Mouse (Mus musculus): ENCODE measurements around the gene Osbpl11. TPM values are rescaled to one million over a fixed set of nuclear protein-coding genes. Genes with fewer than 3 reads are reported as not detected.
A peak's percentile ranks its signal among the peaks of the same experiment; 100 is the strongest.

Gene Osbpl11
- polyA plus RNA-seq, 1 experiment, result 5.6 TPM

DNA sequence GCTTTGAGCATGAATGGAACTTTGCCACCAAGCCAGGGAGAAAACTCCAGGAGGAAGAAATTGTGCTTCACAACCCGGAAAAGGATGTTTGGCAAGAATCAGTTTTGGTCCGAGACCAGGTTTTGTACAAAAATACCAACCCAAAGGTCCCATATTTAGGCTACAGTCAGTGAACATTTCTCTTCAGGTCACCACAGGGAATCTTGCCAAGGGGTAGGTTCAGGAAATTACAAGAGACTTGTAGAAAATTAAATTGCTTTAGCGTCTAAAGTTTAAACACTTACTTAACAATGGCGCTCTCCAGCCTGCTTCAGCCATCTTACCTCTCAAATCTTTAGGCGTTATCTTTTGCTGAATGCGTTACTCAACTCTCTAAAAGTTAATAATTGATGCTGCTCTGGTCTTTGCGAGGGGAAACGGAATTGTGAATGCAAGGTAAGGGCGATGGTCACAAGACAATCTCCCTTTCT, 65.8 kb downstream of the Osbpl11 start:
- Histone ChIP-seq H3K4me1 (ENCODE audit: control insufficient read depth, insufficient read depth, low read length) (no peaks in the 10 kb centered on the region; the same call in 1 of the 2 replicates), H3K4me3 (replicated peaks; ENCODE audit: control insufficient read depth, low read depth, low read length) (peak overlapping the region; percentile 80), H3K27ac (ENCODE audit: control insufficient read depth, insufficient read depth, low read depth, low read length, poor library complexity) (0 out of 2 replicates have a peak overlapping the region, but pooled peaks have one; percentile 18)
- TF ChIP-seq CTCF (IDR thresholded peaks at IDR 0.05; ENCODE audit: control insufficient read depth, insufficient read depth, low read length) (no peak), POLR2A (IDR thresholded peaks at IDR 0.05; ENCODE audit: borderline replicate concordance, control insufficient read depth, low read depth, low read length) (no peak)
- WGBS, result 1% methylated on average over 9 of the region's 9 CpGs

DNA sequence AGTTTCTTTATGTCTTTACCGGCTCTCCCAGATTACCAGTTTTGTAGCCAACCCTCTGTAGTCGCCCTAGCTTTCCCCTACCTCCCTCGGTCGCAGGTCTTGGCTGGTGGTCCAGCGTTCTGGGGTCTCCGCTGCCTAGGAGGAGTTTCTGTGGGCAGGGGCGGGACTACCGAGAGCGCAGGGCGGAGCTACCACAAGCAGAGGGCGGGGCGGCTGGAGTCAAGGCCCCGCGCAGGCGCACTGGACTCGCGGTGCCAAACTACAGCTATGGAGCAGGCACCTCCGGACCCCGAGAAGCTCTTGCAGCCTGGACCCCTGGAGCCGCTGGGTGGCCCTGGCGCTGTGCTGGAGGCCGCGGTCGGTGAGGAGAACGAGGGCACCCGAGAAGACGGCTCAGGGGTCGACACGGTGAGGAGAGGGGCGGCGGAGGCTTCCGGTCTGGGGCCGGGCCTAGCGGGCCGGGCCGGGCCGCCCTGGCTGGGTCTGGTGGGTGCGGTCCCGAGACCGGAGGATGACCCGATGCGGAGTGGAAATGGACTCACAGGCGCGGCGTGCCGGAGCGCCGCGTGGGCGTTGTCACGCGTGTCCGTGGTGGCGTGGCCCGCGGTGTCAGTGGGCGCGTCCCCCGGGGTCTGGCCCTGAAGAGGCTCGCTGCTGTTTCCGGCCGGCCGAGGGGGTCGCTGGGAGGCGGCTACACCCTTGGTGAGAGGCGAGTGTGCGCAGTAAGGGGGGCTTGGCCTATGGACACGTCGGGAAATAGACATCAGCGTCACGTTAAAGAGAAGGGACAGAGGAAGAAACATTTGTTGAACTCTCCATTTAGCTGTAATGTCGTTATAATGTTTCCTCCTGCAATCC, 66.6 kb downstream of the Osbpl11 start, which contains the start of gene Snx4:
Gene Snx4, plus strand, starts transcription at position 249 of the 858 bp plus-strand sequence.
- H3K4me1 ChIP-seq (ENCODE audit: control insufficient read depth, insufficient read depth, low read length), result no peaks in the 10 kb centered on the region; the same call in 1 of the 2 replicates
- peak within 1 kb of the TSS; percentile 85 for H3K27ac ChIP-seq (ENCODE audit: control insufficient read depth, insufficient read depth, low read depth, low read length, poor library complexity)
- peak within 1 kb of the TSS; percentile 80 for H3K4me3 ChIP-seq (replicated peaks; ENCODE audit: control insufficient read depth, low read depth, low read length)
- peak; percentile 54; the same call in 1 of the 2 replicates for TF ChIP-seq POLR2A (IDR thresholded peaks at IDR 0.05; ENCODE audit: borderline replicate concordance, control insufficient read depth, low read depth, low read length)
- no peak for TF ChIP-seq CTCF (IDR thresholded peaks at IDR 0.05; ENCODE audit: control insufficient read depth, insufficient read depth, low read length)
- under 1% methylated on average over 72 of the region's 72 CpGs for WGBS

DNA sequence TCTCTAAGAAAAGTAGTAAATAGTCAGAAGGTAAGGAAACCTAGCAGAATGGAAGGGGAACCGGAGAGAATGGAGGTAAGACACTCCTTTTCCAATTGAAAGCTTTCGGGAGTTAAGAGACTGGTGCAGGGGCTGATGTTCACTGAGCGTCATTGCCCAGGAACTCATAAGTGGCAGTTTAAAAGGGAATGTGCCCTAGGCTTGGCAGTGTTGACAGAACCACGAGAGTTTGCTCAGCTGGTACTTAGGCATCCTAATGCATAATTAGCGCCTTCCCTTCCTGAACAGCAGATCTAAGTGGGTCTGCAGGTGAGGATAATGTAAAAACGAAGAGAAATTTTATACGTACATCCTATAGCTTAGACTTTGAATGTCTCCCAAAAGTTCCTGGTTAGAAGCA, 70.7 kb downstream of the Osbpl11 start:
- no peak for TF ChIP-seq POLR2A (IDR thresholded peaks at IDR 0.05; ENCODE audit: borderline replicate concordance, control insufficient read depth, low read depth, low read length)
- TF ChIP-seq CTCF (IDR thresholded peaks at IDR 0.05; ENCODE audit: control insufficient read depth, insufficient read depth, low read length), result no peak
- WGBS, result 76% methylated on average over 7 of the region's 7 CpGs
- Histone ChIP-seq H3K4me1 (ENCODE audit: control insufficient read depth, insufficient read depth, low read length) (peaks cover 2% of the 10 kb centered on the region; the same call in 1 of the 2 replicates), H3K27ac (ENCODE audit: control insufficient read depth, insufficient read depth, low read depth, low read length, poor library complexity) (no peak overlapping the region), H3K4me3 (replicated peaks; ENCODE audit: control insufficient read depth, low read depth, low read length) (no peak overlapping the region)

DNA sequence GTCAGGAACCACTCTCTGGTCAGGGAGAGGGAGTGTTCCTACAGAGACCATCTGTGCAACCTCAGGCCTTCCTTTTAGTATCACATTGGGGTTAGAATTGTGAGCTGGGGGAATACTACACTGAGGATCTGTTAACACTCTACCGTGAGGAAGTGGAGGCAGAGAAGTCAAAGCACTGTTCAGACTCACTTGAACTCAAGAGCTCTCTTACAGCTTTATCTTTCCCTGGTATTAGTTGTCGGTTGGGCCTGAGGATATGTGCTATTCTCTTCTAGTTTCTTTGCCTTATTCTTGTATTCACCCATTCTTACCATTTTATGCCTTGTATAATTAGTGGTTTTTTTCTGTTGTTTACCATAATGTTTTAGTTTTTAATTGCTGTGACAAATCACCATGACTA, 73.7 kb downstream of the Osbpl11 start:
- WGBS, result 32% methylated on average over 2 of the region's 2 CpGs
- Histone ChIP-seq H3K27ac (ENCODE audit: control insufficient read depth, insufficient read depth, low read depth, low read length, poor library complexity) (no peak overlapping the region), H3K4me1 (ENCODE audit: control insufficient read depth, insufficient read depth, low read length) (peaks cover 3% of the 10 kb centered on the region; the same call in 1 of the 2 replicates), H3K4me3 (replicated peaks; ENCODE audit: control insufficient read depth, low read depth, low read length) (no peak overlapping the region)
- TF ChIP-seq CTCF (IDR thresholded peaks at IDR 0.05; ENCODE audit: control insufficient read depth, insufficient read depth, low read length) (no peak), POLR2A (IDR thresholded peaks at IDR 0.05; ENCODE audit: borderline replicate concordance, control insufficient read depth, low read depth, low read length) (no peak)

DNA sequence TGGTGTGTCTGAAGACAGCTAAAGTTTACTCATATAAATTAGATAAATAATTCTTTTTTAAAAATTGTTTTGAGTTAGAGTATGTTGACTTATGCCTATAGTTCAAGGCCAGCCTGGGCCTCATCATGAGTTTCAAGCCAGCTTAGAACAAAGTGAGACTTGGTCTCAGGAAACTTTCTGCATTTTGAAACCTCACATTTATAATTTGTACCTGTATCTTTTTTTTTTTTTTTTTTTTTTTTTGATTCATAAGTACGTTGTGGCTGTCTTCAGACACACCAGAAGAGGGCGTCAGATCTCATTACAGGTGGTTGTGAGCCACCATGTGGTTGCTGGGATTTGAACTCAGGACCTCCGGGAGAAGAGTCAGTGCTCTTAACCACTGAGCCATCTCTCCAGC, 75.0 kb downstream of the Osbpl11 start:
- Histone ChIP-seq H3K27ac (ENCODE audit: control insufficient read depth, insufficient read depth, low read depth, low read length, poor library complexity) (no peak overlapping the region), H3K4me3 (replicated peaks; ENCODE audit: control insufficient read depth, low read depth, low read length) (no peak overlapping the region), H3K4me1 (ENCODE audit: control insufficient read depth, insufficient read depth, low read length) (peaks cover 3% of the 10 kb centered on the region; the same call in 1 of the 2 replicates)
- WGBS, result 68% methylated on average over 3 of the region's 3 CpGs
- TF ChIP-seq POLR2A (IDR thresholded peaks at IDR 0.05; ENCODE audit: borderline replicate concordance, control insufficient read depth, low read depth, low read length) (no peak), CTCF (IDR thresholded peaks at IDR 0.05; ENCODE audit: control insufficient read depth, insufficient read depth, low read length) (no peak)

DNA sequence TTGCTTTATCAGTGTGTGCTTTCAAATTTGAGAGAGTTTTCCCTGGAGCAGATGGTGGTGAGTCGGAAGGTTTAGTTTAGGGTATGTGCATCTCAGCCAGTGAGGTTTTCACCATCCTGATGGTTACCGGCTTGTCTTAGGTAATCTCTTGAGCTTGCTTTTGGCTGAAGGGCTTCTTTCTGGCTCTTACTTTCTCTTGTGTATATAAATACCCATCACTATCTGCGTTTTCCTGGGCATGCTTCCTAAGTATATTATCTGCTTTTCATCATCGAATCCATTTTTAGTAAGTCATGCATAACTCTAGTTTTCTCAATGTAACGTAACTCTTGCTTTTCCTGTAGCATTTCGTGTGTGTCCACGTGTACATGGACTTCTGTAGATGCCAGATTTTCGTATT, 76.0 kb downstream of the Osbpl11 start:
- TF ChIP-seq POLR2A (IDR thresholded peaks at IDR 0.05; ENCODE audit: borderline replicate concordance, control insufficient read depth, low read depth, low read length), result no peak
- TF ChIP-seq CTCF (IDR thresholded peaks at IDR 0.05; ENCODE audit: control insufficient read depth, insufficient read depth, low read length), result no peak
- peaks cover 3% of the 10 kb centered on the region; the same call in 1 of the 2 replicates for H3K4me1 ChIP-seq (ENCODE audit: control insufficient read depth, insufficient read depth, low read length)
- no peak overlapping the region for H3K4me3 ChIP-seq (replicated peaks; ENCODE audit: control insufficient read depth, low read depth, low read length)
- H3K27ac ChIP-seq (ENCODE audit: control insufficient read depth, insufficient read depth, low read depth, low read length, poor library complexity), result no peak overlapping the region
- WGBS, result 17% methylated on average over 8 of the region's 8 CpGs

DNA sequence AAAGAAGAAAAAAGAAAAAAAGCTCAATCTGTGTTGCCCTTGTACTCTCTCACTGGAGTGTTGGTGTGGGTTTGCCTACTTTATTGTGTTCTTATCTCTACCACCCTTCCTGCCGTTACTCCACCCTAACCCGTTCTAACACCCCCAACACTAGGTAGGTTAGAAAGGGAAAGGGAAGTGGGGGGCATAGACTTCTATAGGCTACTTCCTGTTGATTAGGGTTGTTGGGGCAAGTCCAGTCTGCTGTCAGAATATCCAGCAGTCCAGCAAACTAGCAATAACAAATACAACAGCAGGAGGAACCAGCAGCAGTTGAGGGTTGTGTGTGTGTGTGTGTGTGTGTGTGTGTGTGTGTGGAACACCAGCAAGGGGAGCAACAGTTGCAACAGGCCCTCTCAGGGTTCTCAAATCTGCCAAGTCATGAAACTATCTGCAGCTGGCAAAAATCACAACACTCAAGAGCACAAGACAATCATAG, 76.8 kb downstream of the Osbpl11 start:
- peaks cover 3% of the 10 kb centered on the region; the same call in 1 of the 2 replicates for H3K4me1 ChIP-seq (ENCODE audit: control insufficient read depth, insufficient read depth, low read length)
- 3% methylated on average over 2 of the region's 2 CpGs for WGBS
- H3K27ac ChIP-seq (ENCODE audit: control insufficient read depth, insufficient read depth, low read depth, low read length, poor library complexity), result no peak overlapping the region
- no peak overlapping the region for H3K4me3 ChIP-seq (replicated peaks; ENCODE audit: control insufficient read depth, low read depth, low read length)
- TF ChIP-seq CTCF (IDR thresholded peaks at IDR 0.05; ENCODE audit: control insufficient read depth, insufficient read depth, low read length) (no peak), POLR2A (IDR thresholded peaks at IDR 0.05; ENCODE audit: borderline replicate concordance, control insufficient read depth, low read depth, low read length) (no peak)

DNA sequence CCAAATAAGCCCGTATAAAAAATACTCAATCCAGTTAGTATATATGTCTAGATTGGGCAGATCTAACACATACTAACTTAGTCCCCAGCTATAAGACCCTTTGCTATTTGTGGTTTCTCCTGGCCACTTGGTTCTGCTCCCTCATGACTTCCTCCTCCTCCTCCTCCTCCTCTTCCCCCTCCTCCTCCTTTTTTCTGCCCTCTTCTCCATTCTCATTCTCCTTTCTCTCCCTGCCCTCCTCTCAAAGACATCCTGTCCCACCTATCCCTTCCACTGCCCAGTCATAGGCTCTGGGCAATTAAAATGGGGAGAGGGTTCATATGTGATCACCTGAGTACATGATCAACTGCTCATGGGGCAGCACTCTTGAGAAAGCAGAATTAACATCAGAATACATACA, 77.2 kb downstream of the Osbpl11 start:
- peaks cover 3% of the 10 kb centered on the region; the same call in 1 of the 2 replicates for H3K4me1 ChIP-seq (ENCODE audit: control insufficient read depth, insufficient read depth, low read length)
- WGBS, result 3% methylated on average over 1 of the region's 1 CpGs
- no peak overlapping the region for H3K4me3 ChIP-seq (replicated peaks; ENCODE audit: control insufficient read depth, low read depth, low read length)
- no peak overlapping the region for H3K27ac ChIP-seq (ENCODE audit: control insufficient read depth, insufficient read depth, low read depth, low read length, poor library complexity)
- TF ChIP-seq CTCF (IDR thresholded peaks at IDR 0.05; ENCODE audit: control insufficient read depth, insufficient read depth, low read length) (no peak), POLR2A (IDR thresholded peaks at IDR 0.05; ENCODE audit: borderline replicate concordance, control insufficient read depth, low read depth, low read length) (no peak)
